Mouse (Mus musculus): ENCODE results near the gene Igfn1. TPM values are rescaled to one million over a fixed set of nuclear protein-coding genes. Genes with fewer than 3 reads are reported as not detected.

Igfn1 gene
- polyA plus RNA-seq (2017; shearing (Covaris generic)), result not detected

DNA sequence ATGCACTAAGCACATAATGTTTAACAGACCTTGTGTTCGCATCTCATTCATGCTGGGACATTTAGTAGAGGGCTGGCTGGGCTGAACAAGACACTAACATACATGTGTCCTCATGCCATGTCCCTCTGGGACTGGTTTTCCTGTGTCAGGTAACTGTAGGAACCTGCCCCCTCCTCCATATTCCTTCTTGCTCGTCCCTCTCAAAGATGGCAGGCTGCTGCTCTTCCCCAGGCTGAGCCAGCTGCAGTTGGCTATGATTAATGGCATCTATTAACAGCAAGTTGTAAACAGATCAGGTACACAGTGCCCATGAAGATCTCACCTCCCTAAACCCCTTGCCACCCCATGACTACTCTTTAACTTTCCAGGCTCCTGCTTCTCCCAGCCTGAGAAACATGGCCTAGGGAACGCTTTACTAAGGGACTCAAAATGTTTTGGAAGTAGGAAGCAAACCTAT lies at the start of gene Igfn1:
TSS of gene Igfn1 (minus strand) at position 51 of the 457 bp plus-strand sequence.

DNA sequence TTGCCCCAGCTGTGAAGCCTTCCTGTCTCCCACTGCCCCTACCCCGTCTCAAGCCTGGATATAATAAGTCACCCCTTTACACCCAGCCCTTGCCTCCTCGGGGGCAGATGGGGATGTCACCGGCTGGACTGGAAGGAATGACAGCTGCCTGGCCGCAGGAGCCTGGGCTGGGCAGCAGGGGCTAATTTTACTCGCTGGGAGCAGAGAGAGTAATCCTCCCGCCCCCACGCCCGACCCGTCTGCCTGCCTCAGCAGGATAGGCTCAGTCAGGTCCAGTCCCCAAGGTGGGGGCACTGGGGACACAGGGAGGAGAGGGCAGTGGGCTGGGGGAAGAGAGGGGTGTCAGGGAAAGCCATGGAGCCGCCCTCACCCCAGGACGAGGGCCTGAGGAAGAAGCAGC lies 46.4 kb upstream of the Igfn1 start, which contains the start of gene Cacna1s:
TSS of gene Cacna1s (plus strand) at position 204 of the 400 bp plus-strand sequence.

GRCm38 (mm10) chr1:136050312-136051012 lies 44.3 kb upstream of the Igfn1 start, which contains the start of gene Ascl5:
TSS of gene Ascl5 (plus strand) at chr1:136050804.

DNA sequence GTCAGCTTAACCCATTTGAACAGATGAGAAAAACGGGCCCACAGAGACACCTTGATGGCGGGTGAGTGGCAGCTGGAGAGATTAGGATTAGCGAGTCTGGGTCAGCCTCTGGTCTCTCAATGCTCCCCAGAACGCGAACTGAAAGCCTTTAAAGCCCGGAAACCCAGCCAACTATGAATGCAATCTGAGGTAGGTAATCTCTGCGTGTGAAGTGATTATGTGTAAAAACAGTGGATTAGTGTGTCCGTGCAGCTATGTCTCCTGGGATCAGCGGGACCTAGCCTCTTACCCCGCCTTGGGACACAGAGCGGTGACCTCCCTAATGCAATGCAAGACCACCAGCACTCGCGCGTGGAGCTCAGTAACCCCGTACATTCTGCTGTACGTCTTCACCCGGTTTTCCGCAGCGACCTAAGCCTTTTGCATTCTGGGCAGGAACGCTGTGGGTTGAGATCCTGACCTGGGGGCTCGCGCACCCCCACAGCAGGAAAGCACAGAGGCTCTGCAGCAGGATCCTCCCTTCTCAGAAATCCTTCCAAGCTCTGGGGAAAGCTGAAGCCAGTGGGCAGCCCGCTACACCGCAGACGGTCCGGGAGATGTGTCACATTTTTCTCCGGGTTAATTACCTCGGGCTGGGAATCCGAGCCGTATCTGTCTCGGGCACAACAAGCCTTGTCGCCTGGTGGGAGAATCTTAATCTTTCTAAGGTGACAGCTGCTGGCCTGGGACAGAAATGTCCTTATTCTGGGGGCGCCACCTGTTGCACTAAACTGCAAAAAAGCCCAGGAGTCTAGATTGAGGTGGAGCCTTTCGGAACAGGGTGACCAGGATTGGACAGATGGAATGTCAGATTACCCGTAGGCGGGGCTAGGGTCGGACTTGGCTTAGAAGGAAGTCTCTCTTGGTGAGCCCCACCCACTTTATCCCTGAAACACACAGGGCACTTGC lies 1.3 kb upstream of the Igfn1 start, which contains the start of gene Tmem9:
TSS of gene Tmem9 (plus strand) at position 940 of the 948 bp plus-strand sequence.

DNA sequence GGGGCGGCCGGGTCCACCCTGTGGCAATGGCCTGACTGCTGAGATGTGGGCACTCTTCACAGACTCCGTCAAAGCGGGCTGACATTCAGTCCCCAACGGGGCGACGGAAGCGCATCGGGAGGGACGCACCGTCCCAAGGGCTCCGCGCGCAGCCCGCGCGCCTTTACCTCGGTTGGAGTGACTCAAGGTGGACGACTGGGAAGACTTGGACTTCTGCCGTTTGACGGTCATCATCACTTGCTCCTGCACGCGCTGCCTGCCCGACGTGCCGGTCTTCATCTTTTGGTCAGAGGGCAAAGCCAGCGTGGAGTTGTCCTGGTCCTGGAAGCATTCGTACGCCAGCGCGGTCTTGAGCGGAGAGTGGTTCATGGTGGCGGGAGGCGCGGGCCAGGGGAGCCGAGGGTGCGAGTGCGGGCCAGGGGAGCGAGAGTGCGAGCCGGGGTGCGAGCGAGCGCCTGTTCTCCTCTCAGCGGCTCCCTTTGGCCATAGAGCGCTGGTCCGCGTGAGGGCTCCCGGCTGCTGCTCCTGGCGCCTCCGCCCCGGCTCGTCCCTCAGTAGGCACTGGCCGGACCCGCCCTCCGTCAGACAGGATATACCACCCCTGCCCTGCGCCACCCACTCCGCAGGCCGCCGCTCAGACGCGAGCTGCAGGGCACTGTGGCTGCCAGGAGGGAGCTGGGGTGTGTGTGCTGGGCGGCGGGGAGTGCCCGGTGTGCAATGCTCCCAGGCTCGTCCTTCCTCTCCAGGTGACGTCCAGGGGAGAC lies 87.3 kb downstream of the Igfn1 start, which contains the start of gene Pkp1:
TSS of gene Pkp1 (minus strand) at position 564 of the 764 bp plus-strand sequence.

Other genes starting within 250 kb of the Igfn1 start
- gene Phlda3, start 240.2 kb downstream of the Igfn1 start, polyA plus RNA-seq (2017; shearing (Covaris generic)), result 0.83 TPM
- 0.53 TPM for gene Tnni1, start 226.9 kb downstream of the Igfn1 start, polyA plus RNA-seq (2017; shearing (Covaris generic))
- 15.8 TPM for gene Lad1, start 187.7 kb downstream of the Igfn1 start, polyA plus RNA-seq (2017; shearing (Covaris generic))
- gene Tnnt2, start 170.0 kb downstream of the Igfn1 start, polyA plus RNA-seq (2017; shearing (Covaris generic)), result 1.0 TPM
- gene Pkp1, start 87.1 kb downstream of the Igfn1 start, polyA plus RNA-seq (2017; shearing (Covaris generic)), result not detected
- gene Tmem9, start 1.8 kb upstream of the Igfn1 start, polyA plus RNA-seq (2017; shearing (Covaris generic)), result 50.1 TPM
- not detected for gene Ascl5, start 44.5 kb upstream of the Igfn1 start, polyA plus RNA-seq (2017; shearing (Covaris generic))
- 3.3 TPM for gene Cacna1s, start 46.4 kb upstream of the Igfn1 start, polyA plus RNA-seq (2017; shearing (Covaris generic))
- 40.3 TPM for gene Kif21b, start 125.0 kb upstream of the Igfn1 start, polyA plus RNA-seq (2017; shearing (Covaris generic))
- not detected for gene Mroh3, start 206.5 kb upstream of the Igfn1 start, polyA plus RNA-seq (2017; shearing (Covaris generic))
- gene Inava, start 227.9 kb upstream of the Igfn1 start, polyA plus RNA-seq (2017; shearing (Covaris generic)), result not detected